Mouse (Mus musculus) intestine, embryonic 15.5 days (tissue): ENCODE results near the gene Smoc1. TPM values are rescaled to one million over a fixed set of nuclear protein-coding genes. Genes with fewer than 3 reads are reported as not detected.

ENCODE experiments used
- ATAC-seq: fragments of 200-750 bp; cut with Nextera tagmentation; 2 replicates; pipeline ENCODE4 v1.8.0; 2017; ENCODE audit warnings: moderate TSS enrichment, moderate library complexity
- H3K27ac ChIP-seq: fragments of 300-500 bp; sonication (generic); 2 replicates; pipeline ENCODE4 v1.5.1; 2015; ENCODE audit warnings: mild to moderate bottlenecking, inconsistent platforms
- H3K27me3 ChIP-seq: fragments of 300-500 bp; sonication (generic); replicated peaks from 2 replicates; pipeline ENCODE4 v1.6.1; 2015; ENCODE audit warnings: inconsistent platforms
- H3K36me3 ChIP-seq: fragments of 300-500 bp; sonication (generic); 2 replicates; pipeline ENCODE4 v1.6.1; 2015; ENCODE audit warnings: inconsistent platforms
- H3K4me1 ChIP-seq: fragments of 300-500 bp; sonication (generic); replicated peaks from 2 replicates; pipeline ENCODE4 v1.6.1; 2015; ENCODE audit warnings: inconsistent platforms
- H3K4me2 ChIP-seq: fragments of 300-500 bp; sonication (generic); replicated peaks from 2 replicates; pipeline ENCODE4 v1.6.1; 2015; ENCODE audit warnings: mild to moderate bottlenecking, inconsistent platforms
- H3K4me3 ChIP-seq: fragments of 300-500 bp; sonication (generic); replicated peaks from 2 replicates; pipeline ENCODE4 v1.5.1; 2015; ENCODE audit warnings: inconsistent platforms
- H3K9ac ChIP-seq: fragments of 300-500 bp; sonication (generic); 2 replicates; pipeline ENCODE4 v1.6.1; 2015; ENCODE audit warnings: inconsistent platforms
- H3K9me3 ChIP-seq: fragments of 300-500 bp; sonication (generic); 2 replicates; pipeline ENCODE4 v1.6.1; 2016; ENCODE audit warnings: inconsistent platforms
- WGBS: fragments of 180-500 bp; shearing (Covaris S2); methylation state at CpG from one replicate; pipeline ENCODE4 v1.1.7; 2015; 5-methylcytosine and 5-hydroxymethylcytosine counted together
- polyA plus RNA-seq: library from polyadenylated mRNA; unstranded; fragments of >200 nt; fragmentation: Nextera tagmentation; extraction: Ambion mirVana; gene quantifications from 2 replicates; pipeline ENCODE4 v1.2.1, GENCODE M21; 2015

Gene Smoc1
- polyA plus RNA-seq, 1 experiment from 2014 or later = 8.1 TPM

DNA sequence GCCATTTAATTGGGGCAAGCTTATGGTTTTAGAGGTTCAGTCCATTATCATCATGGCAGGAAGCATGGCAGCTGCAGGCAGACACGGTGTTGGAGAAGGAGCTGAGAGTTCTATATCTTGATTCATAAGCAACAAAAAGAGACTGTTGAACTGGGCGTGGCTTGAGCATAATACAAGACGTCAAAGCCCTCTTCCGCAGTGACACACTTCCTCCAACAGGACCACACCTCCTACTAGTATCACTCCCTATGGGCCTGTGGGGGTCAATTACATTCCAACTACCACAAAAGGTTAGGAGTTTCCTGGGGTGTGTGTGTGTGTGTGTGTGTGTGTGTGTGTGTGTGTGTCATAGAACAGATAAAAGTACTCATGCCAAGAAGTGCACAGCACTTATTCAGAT, 25.7 kb upstream of the Smoc1 start:
- Histone ChIP-seq H3K9ac (no peak overlapping the region), H3K4me3 (no peak overlapping the region), H3K9me3 (no peaks in the 10 kb centered on the region), H3K4me1 (0 out of 2 replicates have a peak, but pooled peaks cover 5% of the 10 kb centered on the region), H3K4me2 (no peak overlapping the region), H3K36me3 (no peaks in the 10 kb centered on the region), H3K27ac (no peak overlapping the region), H3K27me3 (peaks cover 8% of the 10 kb centered on the region)
- ATAC-seq = no peak
- 70% methylated on average over 4 of the region's 4 CpGs for WGBS

DNA sequence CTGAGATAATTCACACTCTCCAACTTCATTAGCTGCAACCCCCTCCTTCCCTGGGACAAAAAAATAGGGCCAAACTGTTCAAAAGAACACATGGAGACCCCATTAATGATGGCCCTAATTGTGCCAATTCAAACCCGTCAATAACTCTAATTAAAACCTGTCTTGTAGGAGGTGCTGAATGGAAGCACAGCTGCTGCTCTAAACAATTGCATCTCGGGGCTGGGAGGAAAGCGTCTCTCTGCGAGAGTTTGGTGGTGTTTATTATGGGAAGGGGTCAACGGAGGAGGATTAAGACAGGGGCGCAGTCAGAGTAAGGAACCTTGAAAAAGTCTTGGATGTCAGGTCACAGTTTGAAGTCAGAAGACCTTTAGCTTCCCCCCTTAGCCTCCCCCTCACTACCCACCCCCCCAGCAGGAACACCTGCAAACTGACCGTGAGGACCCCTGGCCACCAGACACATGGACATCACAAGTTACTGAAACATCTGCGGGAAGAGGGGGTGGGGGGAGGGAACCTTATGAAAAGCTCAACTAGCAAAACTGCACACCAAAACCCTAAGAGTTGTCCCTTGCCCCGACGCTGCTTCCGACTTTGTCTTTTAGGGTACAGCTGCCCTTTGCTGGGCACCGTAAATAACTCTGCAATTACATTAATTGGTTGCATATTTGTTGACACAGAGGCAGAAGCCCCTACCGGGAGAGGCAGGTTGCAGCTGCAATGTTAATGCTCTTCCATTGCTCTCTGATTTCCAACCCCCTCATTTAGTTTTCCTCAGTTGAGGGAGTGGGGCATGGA, 23.6 kb upstream of the Smoc1 start:
- 37% methylated on average over 13 of the region's 13 CpGs for WGBS
- H3K27me3 ChIP-seq = peaks cover 8% of the 10 kb centered on the region; the same call in 1 of the 2 replicates

DNA sequence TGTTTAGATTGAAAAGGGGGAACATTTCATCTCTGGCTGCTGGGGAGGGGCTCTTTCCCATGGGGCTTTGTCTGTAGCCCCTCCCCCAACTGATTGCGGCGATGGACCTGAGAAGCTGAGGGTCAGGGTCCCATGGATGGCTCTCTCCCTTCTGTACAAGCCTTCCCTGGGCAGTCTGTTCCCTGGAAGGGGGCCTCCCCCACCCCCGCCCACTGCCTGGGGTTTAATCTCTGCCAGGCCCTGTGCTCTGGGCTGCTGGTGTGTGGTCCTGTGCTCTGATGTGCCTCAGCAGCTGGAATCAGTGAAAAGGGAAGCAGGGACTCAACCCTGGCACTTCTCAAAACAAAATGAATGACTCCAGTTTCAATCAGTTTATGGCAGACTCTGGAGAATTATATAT, 16.8 kb upstream of the Smoc1 start:
- Histone ChIP-seq H3K9me3 (no peaks in the 10 kb centered on the region), H3K4me1 (peaks cover 4% of the 10 kb centered on the region; the same call in 1 of the 2 replicates), H3K4me2 (peak overlapping the region; percentile 48), H3K36me3 (no peaks in the 10 kb centered on the region), H3K27ac (no peak overlapping the region), H3K4me3 (no peak overlapping the region), H3K27me3 (no peaks in the 10 kb centered on the region), H3K9ac (no peak overlapping the region)
- peak; percentile 61 for ATAC-seq
- 14% methylated on average over 3 of the region's 3 CpGs for WGBS

More for the DNA sequence above, 23.6 kb upstream of the Smoc1 start:
- H3K4me1 ChIP-seq = 0 out of 2 replicates have a peak, but pooled peaks cover 5% of the 10 kb centered on the region
- H3K27ac ChIP-seq = no peak overlapping the region
- no peak overlapping the region for H3K9ac ChIP-seq
- no peak overlapping the region for H3K4me3 ChIP-seq
- no peaks in the 10 kb centered on the region for H3K9me3 ChIP-seq
- H3K4me2 ChIP-seq = no peak overlapping the region
- no peaks in the 10 kb centered on the region for H3K36me3 ChIP-seq
- ATAC-seq = no peak

DNA sequence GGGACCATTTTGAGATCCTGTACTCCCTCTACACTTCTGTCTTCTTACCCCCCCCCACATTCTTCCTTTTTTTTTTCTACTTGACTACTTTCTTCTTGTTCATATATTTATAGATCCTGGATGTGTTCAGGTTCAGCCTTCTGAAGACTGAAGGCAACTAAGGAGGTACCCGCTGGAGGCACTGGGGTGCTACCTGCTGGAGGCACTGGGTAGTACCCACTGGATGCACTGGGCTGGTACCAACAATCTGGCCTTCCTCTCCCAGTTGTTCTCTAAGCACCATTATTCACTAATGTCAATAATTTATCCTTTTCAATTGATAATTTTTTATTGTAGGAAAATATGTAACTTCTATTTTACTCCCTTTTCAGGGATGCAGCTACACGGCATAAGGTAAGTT, 14.6 kb upstream of the Smoc1 start:
- Histone ChIP-seq H3K27me3 (no peaks in the 10 kb centered on the region), H3K9me3 (no peaks in the 10 kb centered on the region), H3K4me1 (peaks cover 4% of the 10 kb centered on the region; the same call in 1 of the 2 replicates), H3K4me3 (no peak overlapping the region), H3K9ac (no peak overlapping the region), H3K4me2 (no peak overlapping the region), H3K36me3 (no peaks in the 10 kb centered on the region), H3K27ac (no peak overlapping the region)
- no peak for ATAC-seq
- 79% methylated on average over 2 of the region's 2 CpGs for WGBS

DNA sequence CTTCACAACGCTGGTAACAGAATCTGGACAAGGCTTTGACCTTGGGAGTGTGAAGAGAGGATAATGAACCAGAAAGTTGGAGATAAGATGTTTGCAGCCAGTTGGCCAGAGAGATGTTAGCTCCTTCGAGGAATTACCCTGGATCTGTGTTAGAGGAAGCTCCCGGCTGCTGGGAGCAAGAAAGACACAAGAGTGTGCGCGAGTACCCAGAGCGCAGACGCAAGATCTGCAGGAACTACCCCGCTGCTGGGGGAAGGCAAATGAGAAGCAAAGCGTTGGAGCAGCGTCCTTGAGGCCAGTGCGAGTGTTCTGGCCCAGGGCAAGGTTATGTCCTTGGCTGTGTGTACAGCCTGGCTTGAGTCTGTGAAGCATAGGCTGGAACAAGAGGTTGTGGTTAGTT, 13.1 kb upstream of the Smoc1 start:
- Histone ChIP-seq H3K27me3 (no peaks in the 10 kb centered on the region), H3K4me1 (peaks cover 4% of the 10 kb centered on the region; the same call in 1 of the 2 replicates), H3K36me3 (no peaks in the 10 kb centered on the region), H3K4me2 (no peak overlapping the region), H3K9ac (no peak overlapping the region), H3K27ac (no peak overlapping the region), H3K9me3 (no peaks in the 10 kb centered on the region), H3K4me3 (no peak overlapping the region)
- ATAC-seq = no peak
- WGBS = 75% methylated on average over 11 of the region's 11 CpGs

DNA sequence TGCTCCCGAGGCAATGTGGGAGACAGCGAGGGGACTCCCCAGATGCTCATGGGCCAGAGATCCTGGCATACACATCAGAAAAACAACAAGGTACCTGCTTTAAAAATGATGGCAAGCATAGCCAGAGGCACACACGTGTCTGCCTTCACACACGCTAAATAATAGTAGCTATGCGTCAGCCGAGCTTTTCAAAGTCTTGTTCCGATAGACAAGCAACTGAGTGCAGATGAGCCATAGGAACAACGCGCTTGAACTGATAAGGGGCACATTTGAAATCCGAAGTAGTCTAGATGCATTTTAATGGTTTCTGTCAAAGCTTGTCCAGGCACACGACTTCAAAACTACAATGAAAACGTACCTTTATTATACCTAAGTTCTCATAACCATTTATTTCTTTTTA, 9.0 kb upstream of the Smoc1 start:
- Histone ChIP-seq H3K4me2 (no peak overlapping the region), H3K9ac (no peak overlapping the region), H3K4me3 (no peak overlapping the region), H3K27ac (no peak overlapping the region), H3K27me3 (no peaks in the 10 kb centered on the region), H3K36me3 (no peaks in the 10 kb centered on the region), H3K4me1 (no peaks in the 10 kb centered on the region), H3K9me3 (no peaks in the 10 kb centered on the region)
- 93% methylated on average over 12 of the region's 12 CpGs for WGBS
- no peak for ATAC-seq

DNA sequence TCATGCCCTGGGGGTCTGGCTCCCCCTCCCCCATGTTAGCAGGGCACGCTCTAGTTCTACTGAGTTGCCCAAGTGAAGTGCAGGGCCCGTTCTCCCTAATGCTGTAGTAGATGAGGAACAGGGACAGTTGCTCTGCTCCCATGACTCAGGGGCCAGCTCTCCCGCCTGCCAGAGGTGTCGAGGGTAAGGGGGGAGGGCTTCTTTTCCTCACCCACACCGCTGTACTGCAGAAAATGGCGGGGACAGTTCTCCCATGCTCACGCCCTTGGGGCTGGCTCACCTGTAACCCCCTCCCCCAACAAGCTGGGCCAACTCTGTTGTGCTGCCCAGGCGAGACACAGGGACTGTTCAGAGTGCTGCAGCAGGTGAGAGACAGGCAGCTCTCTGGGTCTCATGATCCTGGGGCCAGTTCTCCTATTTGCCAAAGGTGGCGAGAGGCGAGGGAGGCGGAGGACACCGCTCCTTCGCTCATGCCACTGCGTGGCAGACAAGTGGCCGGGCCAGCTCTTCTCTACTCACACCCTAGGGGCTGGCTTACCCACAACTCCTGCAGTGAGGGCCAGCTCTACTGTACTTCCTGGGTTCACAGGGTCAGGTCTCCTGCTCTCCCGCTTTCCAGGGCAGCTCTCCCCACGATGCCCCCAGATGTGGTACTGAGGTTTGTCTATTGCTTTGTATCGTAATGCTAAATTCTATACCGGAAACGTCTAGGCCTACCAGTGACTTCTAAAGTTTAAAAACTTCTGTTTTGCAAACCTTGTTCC, 7.9 kb upstream of the Smoc1 start:
- H3K9ac ChIP-seq = no peak overlapping the region
- H3K4me1 ChIP-seq = no peaks in the 10 kb centered on the region
- H3K4me3 ChIP-seq = peak overlapping the region; percentile 9; the same call in 1 of the 2 replicates
- H3K27me3 ChIP-seq = no peaks in the 10 kb centered on the region
- H3K4me2 ChIP-seq = no peak overlapping the region
- no peaks in the 10 kb centered on the region for H3K9me3 ChIP-seq
- no peaks in the 10 kb centered on the region for H3K36me3 ChIP-seq
- 0 out of 2 replicates have a peak, but pooled peaks have one; percentile 41 for ATAC-seq
- WGBS = 84% methylated on average over 20 of the region's 20 CpGs
- H3K27ac ChIP-seq = no peak overlapping the region

DNA sequence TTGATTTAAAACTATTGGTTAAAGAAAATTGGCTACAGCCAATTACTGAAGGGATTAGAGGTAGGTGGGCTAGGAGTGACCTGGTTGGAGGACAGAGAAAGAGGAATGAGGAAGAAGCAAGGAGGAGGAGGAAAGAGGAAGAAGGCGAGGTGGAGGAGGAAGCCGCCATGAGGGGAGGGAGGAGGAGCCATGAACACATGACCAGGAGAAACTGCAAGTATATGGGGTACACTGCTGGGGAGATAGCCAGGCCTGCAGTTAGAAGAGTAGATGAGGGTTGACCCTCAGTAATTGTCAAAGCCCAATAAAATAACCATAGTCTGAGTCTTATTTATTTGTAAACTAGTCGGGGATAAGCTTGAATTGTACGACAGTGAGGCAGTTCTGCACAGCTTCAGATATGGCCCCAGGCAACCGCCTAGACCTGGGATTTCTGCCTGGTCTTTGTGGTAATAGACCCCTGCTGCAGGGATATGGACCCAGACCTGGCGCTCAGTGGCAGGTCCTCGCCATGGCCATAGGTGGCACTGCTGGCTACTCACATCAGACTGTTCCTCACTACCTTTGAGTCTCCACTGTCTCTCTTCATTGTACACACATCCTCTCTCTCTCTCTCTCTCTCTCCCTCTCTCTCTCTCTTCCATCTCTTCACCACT, 7.2 kb upstream of the Smoc1 start:
- Histone ChIP-seq H3K9me3 (no peaks in the 10 kb centered on the region), H3K36me3 (no peaks in the 10 kb centered on the region), H3K4me2 (no peak overlapping the region), H3K27ac (no peak overlapping the region), H3K27me3 (no peaks in the 10 kb centered on the region), H3K9ac (no peak overlapping the region), H3K4me1 (no peaks in the 10 kb centered on the region), H3K4me3 (no peak overlapping the region)
- 88% methylated on average over 7 of the region's 7 CpGs for WGBS
- ATAC-seq = peak; percentile 59

DNA sequence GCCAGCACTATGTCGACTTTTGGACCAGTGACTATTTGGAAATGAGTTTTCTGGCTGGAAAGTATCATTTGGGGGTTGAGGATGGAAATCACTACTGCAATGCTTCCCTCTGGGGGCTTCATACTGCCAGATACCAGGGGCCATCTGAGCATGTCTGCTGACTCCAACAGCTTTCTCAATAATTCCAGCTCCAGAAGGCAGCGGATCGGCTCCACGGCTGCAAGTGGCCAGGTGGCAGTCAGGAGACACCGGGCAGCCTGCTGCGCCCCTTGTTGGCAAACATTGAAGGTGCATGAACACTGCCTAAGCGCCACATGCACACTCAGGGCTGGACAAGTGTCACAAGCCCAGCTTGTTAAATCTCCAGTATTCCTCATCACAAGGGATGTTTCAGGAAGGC, 2.2 kb upstream of the Smoc1 start:
- H3K4me1 ChIP-seq = peaks cover 9% of the 10 kb centered on the region
- no peak overlapping the region for H3K4me2 ChIP-seq
- no peak overlapping the region for H3K4me3 ChIP-seq
- peaks cover 19% of the 10 kb centered on the region for H3K27me3 ChIP-seq
- no peak for ATAC-seq
- 88% methylated on average over 7 of the region's 7 CpGs for WGBS
- no peaks in the 10 kb centered on the region for H3K36me3 ChIP-seq
- no peak overlapping the region for H3K27ac ChIP-seq
- no peak overlapping the region for H3K9ac ChIP-seq
- no peaks in the 10 kb centered on the region for H3K9me3 ChIP-seq

DNA sequence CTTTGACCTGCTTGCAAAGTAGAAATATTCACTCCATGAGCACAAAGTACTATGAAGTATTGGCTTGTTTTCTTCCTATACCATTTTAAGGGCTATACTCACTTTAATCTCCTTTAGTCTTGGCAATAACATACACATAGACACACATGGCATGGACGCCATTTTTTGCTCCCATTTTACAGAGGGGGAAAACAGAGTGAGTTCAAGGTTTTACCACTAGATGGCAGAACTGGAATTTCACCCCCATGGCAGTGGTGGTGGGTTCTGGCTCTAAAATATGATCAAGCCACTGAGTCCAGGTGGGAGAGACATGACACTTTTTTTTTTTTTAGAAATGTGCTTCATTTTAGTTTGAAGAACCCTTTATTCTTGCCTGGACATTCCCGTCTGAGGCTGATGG, 1.6 kb upstream of the Smoc1 start:
- Histone ChIP-seq H3K9me3 (no peaks in the 10 kb centered on the region), H3K36me3 (no peaks in the 10 kb centered on the region), H3K9ac (no peak overlapping the region), H3K4me2 (no peak overlapping the region), H3K4me1 (peaks cover 9% of the 10 kb centered on the region), H3K27me3 (peaks cover 19% of the 10 kb centered on the region), H3K27ac (no peak overlapping the region), H3K4me3 (no peak overlapping the region)
- no peak for ATAC-seq
- 73% methylated on average over 2 of the region's 2 CpGs for WGBS

DNA sequence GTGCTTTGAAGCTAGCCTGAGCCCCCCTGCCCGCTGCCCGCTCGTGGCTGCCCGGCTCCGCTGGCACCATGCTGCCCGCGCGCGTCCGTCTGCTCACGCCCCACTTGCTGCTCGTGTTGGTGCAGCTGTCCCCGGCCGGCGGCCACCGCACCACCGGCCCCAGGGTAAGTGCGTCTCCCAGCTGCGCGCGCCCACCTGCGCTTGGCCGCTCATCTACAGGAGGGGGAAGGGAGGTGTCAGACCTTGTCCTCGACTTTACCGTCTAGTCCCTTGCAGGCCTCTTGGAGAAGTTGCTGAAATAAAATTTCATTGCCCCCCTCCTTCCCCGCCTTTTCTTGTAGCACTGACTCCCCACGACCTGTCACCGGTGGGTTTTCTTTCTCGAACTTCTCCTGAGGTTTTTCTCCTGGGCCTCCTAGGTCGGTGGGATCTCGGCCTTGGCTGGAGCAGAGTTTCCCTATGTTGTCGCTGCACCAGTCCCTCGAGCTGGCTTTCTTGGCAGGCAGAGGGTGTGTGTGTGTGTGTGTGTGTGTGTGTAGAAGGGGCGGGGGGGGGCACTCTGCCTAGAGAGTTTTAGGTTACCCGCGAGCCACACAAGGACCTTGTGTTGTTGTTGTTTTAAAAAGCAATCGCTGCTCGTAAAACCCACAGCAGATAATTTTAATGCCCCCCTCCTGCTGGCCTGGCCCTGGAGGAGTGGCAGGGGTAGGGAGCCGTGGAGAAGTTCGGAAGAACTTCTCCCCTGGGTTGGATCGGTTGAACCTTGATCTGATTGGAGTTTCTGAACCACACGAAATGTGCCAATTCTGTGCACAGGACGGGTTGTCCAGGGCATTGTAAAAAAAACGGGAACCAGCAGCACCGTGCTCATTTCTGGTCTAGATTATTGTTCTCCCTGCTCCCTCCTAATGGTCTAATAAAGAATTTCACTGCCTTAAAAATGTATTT, 661 bp downstream of the Smoc1 start:
- peak overlapping the region; percentile 55 for H3K4me3 ChIP-seq
- H3K27ac ChIP-seq = no peak overlapping the region
- no peaks in the 10 kb centered on the region for H3K36me3 ChIP-seq
- peak overlapping the region; percentile 47 for H3K9ac ChIP-seq
- WGBS = 5% methylated on average over 45 of the region's 45 CpGs
- peak overlapping the region; percentile 97 for H3K4me2 ChIP-seq
- no peaks in the 10 kb centered on the region for H3K9me3 ChIP-seq
- ATAC-seq = peak; percentile 78
- peaks cover 9% of the 10 kb centered on the region for H3K4me1 ChIP-seq
- H3K27me3 ChIP-seq = peaks cover 19% of the 10 kb centered on the region
